Mouse (Mus musculus) forebrain, postnatal 0 days (tissue): Measurements from ENCODE around the gene Nmd3. TPM values are rescaled to one million over a fixed set of nuclear protein-coding genes. Genes with fewer than 3 reads are reported as not detected.

Experiments
- ATAC-seq: fragments of 200-750 bp; cut with Nextera tagmentation; 2 replicates; pipeline ENCODE4 v1.8.0; 2017; ENCODE audit warnings: mild to moderate bottlenecking, moderate library complexity
- DNase-seq: peaks from one replicate; pipeline ENCODE4 v3.0.0-alpha.2; 2015
- H3K27ac ChIP-seq: fragments of 300-500 bp; sonication (generic); 2 replicates; pipeline ENCODE4 v1.5.1; 2014; ENCODE audit warnings: low read depth, mild to moderate bottlenecking, antibody characterized with exemption, low read length, moderate library complexity, mixed read lengths
- H3K27me3 ChIP-seq: fragments of 300-500 bp; sonication (generic); 2 replicates; pipeline ENCODE4 v1.6.1; 2014; ENCODE audit warnings: mild to moderate bottlenecking, low read length, mixed read lengths; ENCODE audit not compliant: insufficient read depth
- H3K36me3 ChIP-seq: fragments of 300-500 bp; sonication (generic); 2 replicates; pipeline ENCODE4 v1.6.1; 2014; ENCODE audit warnings: mild to moderate bottlenecking, moderate library complexity; ENCODE audit not compliant: insufficient read depth
- H3K4me1 ChIP-seq: fragments of 300-500 bp; sonication (generic); 2 replicates; pipeline ENCODE4 v1.6.1; 2014; ENCODE audit warnings: antibody characterized with exemption; ENCODE audit not compliant: insufficient read depth
- H3K4me2 ChIP-seq: fragments of 300-500 bp; sonication (generic); 2 replicates; pipeline ENCODE4 v1.6.1; 2014; ENCODE audit warnings: low read depth, mild to moderate bottlenecking, moderate library complexity
- H3K4me3 ChIP-seq: fragments of 300-500 bp; sonication (generic); 2 replicates; pipeline ENCODE4 v1.5.1; 2014; ENCODE audit warnings: low read depth, low read length, mixed read lengths
- H3K9ac ChIP-seq: fragments of 300-500 bp; sonication (generic); 2 replicates; pipeline ENCODE4 v1.6.1; 2014; ENCODE audit warnings: mild to moderate bottlenecking
- H3K9me3 ChIP-seq: fragments of 300-500 bp; sonication (generic); 2 replicates; pipeline ENCODE4 v1.6.1; 2016; ENCODE audit warnings: low read length
- CTCF ChIP-seq: sonication (generic); IDR thresholded peaks from 2 replicates; pipeline ENCODE4 v1.5.1; 2016; ENCODE audit warnings: antibody characterized with exemption, control low read depth, low read depth
- WGBS: fragments of 180-500 bp; shearing (Covaris S2); extraction: QIAGEN DNeasy Blood & Tissue Kit; methylation state at CpG from one replicate; pipeline ENCODE4 v1.1.7; 2014; 5-methylcytosine and 5-hydroxymethylcytosine counted together
- polyA plus RNA-seq: library from polyadenylated mRNA; unstranded; fragments of >200 nt; fragmentation: Nextera tagmentation; extraction: Ambion mirVana; gene quantifications from 2 replicates; pipeline ENCODE4 v1.2.1, GENCODE M21; 2015
- total RNA-seq: library from RNA; depleted of rRNA; stranded (reverse); fragments of >200 nt; gene quantifications from 2 replicates; pipeline ENCODE4 v1.2.3, GENCODE M21; 2014

Nmd3 gene
- total and polyA plus RNA-seq, 2 experiments from 2014 or later = 30.5 to 62.8 TPM

- H3K36me3 ChIP-seq = peaks cover 30% of the 10 kb centered on the region
- no peak overlapping the region for H3K27ac ChIP-seq
- H3K9me3 ChIP-seq = no peaks in the 10 kb centered on the region
- 87% methylated on average over 6 of the region's 6 CpGs for WGBS
- no peak for TF ChIP-seq CTCF
- H3K4me3 ChIP-seq = no peak overlapping the region
- no peak for DNase-seq
- no peaks in the 10 kb centered on the region for H3K4me1 ChIP-seq
- H3K27me3 ChIP-seq = no peaks in the 10 kb centered on the region
- no peak overlapping the region for H3K9ac ChIP-seq
- H3K4me2 ChIP-seq = no peak overlapping the region
- no peak for ATAC-seq
Measured at GRCm38 (mm10) chr3:69762838-69763368, 41.1 kb downstream of the Nmd3 start.

- Histone ChIP-seq H3K4me1 (no peaks in the 10 kb centered on the region), H3K27me3 (no peaks in the 10 kb centered on the region), H3K9ac (no peak overlapping the region), H3K36me3 (peaks cover 27% of the 10 kb centered on the region), H3K4me2 (no peak overlapping the region), H3K27ac (no peak overlapping the region), H3K4me3 (no peak overlapping the region), H3K9me3 (no peaks in the 10 kb centered on the region)
- DNase-seq = no peak
- no peak for TF ChIP-seq CTCF
- WGBS = 93% methylated on average over 21 of the region's 21 CpGs
- no peak for ATAC-seq
Measured at GRCm38 (mm10) chr3:69763630-69764565, 42.1 kb downstream of the Nmd3 start.

- WGBS = 97% methylated on average over 11 of the region's 11 CpGs
- Histone ChIP-seq H3K9me3 (no peaks in the 10 kb centered on the region), H3K4me3 (no peak overlapping the region), H3K4me1 (no peaks in the 10 kb centered on the region), H3K4me2 (no peak overlapping the region), H3K36me3 (peaks cover 23% of the 10 kb centered on the region; the same call in 1 of the 2 replicates), H3K9ac (no peak overlapping the region), H3K27me3 (no peaks in the 10 kb centered on the region), H3K27ac (no peak overlapping the region)
- ATAC-seq (no peak), DNase-seq (no peak)
- no peak for TF ChIP-seq CTCF
Measured at GRCm38 (mm10) chr3:69765206-69765605, 43.4 kb downstream of the Nmd3 start.

GRCm38 (mm10) chr3:69769150-69769549 is 47.4 kb downstream of the Nmd3 start:
- TF ChIP-seq CTCF = no peak
- Histone ChIP-seq H3K9me3 (no peaks in the 10 kb centered on the region), H3K4me1 (no peaks in the 10 kb centered on the region), H3K27me3 (no peaks in the 10 kb centered on the region), H3K36me3 (peaks cover 20% of the 10 kb centered on the region; the same call in 1 of the 2 replicates), H3K27ac (no peak overlapping the region), H3K9ac (no peak overlapping the region), H3K4me2 (no peak overlapping the region), H3K4me3 (no peak overlapping the region)
- WGBS = 96% methylated on average over 4 of the region's 4 CpGs
- no peak for DNase-seq
- ATAC-seq = no peak

- Histone ChIP-seq H3K4me3 (no peak overlapping the region), H3K9me3 (no peaks in the 10 kb centered on the region), H3K36me3 (no peaks in the 10 kb centered on the region), H3K27ac (no peak overlapping the region), H3K9ac (no peak overlapping the region), H3K27me3 (no peaks in the 10 kb centered on the region), H3K4me2 (no peak overlapping the region), H3K4me1 (no peaks in the 10 kb centered on the region)
- TF ChIP-seq CTCF = no peak
- ATAC-seq (no peak), DNase-seq (no peak)
- 91% methylated on average over 4 of the region's 4 CpGs for WGBS
Measured at GRCm38 (mm10) chr3:69773356-69773755, 51.6 kb downstream of the Nmd3 start.

- no peaks in the 10 kb centered on the region for H3K4me1 ChIP-seq
- no peak overlapping the region for H3K4me3 ChIP-seq
- H3K27me3 ChIP-seq = no peaks in the 10 kb centered on the region
- no peaks in the 10 kb centered on the region for H3K9me3 ChIP-seq
- WGBS = 88% methylated on average over 4 of the region's 4 CpGs
- no peak overlapping the region for H3K27ac ChIP-seq
- no peak for TF ChIP-seq CTCF
- DNase-seq (no peak), ATAC-seq (no peak)
- H3K36me3 ChIP-seq = no peaks in the 10 kb centered on the region
- no peak overlapping the region for H3K4me2 ChIP-seq
- no peak overlapping the region for H3K9ac ChIP-seq
Measured at GRCm38 (mm10) chr3:69779246-69779796, 57.5 kb downstream of the Nmd3 start.

GRCm38 (mm10) chr3:69792823-69793417 is 71.1 kb downstream of the Nmd3 start:
- Histone ChIP-seq H3K9me3 (no peaks in the 10 kb centered on the region), H3K27ac (no peak overlapping the region), H3K36me3 (no peaks in the 10 kb centered on the region), H3K27me3 (no peaks in the 10 kb centered on the region), H3K9ac (no peak overlapping the region), H3K4me2 (no peak overlapping the region), H3K4me3 (no peak overlapping the region), H3K4me1 (no peaks in the 10 kb centered on the region)
- no peak for TF ChIP-seq CTCF
- WGBS = 64% methylated on average over 3 of the region's 3 CpGs
- DNase-seq (no peak), ATAC-seq (no peak)
